Comparison of ENCODE assay signal across 44 mouse cellular contexts in genomic region chrX:85289846-85290245, GRCm38 (mm10). TPM values are rescaled to one million over a fixed set of nuclear protein-coding genes. Genes with fewer than 3 reads are reported as not detected.
"Had no signal": no experiment of that assay in that cellular context is flagged by ENCODE, and none has a peak within 500 bp of the region (broad histone marks: within the 10 kb centered on the region; RNA-seq: fewer than 3 reads in every experiment).

No protein-coding gene starts in this region.

- H3K27me3 ChIP-seq: heart, embryonic 12.5 days; hindbrain, embryonic 13.5 days; hindbrain, embryonic 15.5 days; limb, embryonic 13.5 days; limb, embryonic 15.5 days; liver, embryonic 12.5 days had no signal

- ATAC-seq: hindbrain, postnatal 0 days; intestine, embryonic 16.5 days; liver, embryonic 12.5 days had no signal

- H3K36me3 ChIP-seq: heart, embryonic 10.5 days; heart, embryonic 12.5 days; hindbrain, embryonic 10.5 days; hindbrain, embryonic 13.5 days; hindbrain, embryonic 15.5 days; limb, embryonic 13.5 days; limb, embryonic 15.5 days; liver, embryonic 12.5 days had no signal

- H3K4me1 ChIP-seq: heart, embryonic 10.5 days; heart, embryonic 12.5 days; hindbrain, embryonic 10.5 days; hindbrain, embryonic 13.5 days; hindbrain, embryonic 15.5 days; limb, embryonic 13.5 days; limb, embryonic 15.5 days; liver, embryonic 12.5 days had no signal

- H3K27ac ChIP-seq: gastrocnemius, adult 2 months; heart, embryonic 10.5 days; hindbrain, embryonic 10.5 days; hindbrain, embryonic 13.5 days; hindbrain, embryonic 15.5 days; hindbrain, postnatal 0 days; limb, embryonic 13.5 days; limb, embryonic 15.5 days; liver, embryonic 12.5 days; liver, embryonic 14.5 days had no signal

- DNase-seq: gastrocnemius, adult 2 months; gastrocnemius, postnatal 10 days; gastrocnemius, postnatal 25 days; heart, adult 18-20 months; heart, postnatal 10 days; heart, postnatal 4 days; kidney, adult 11 months; kidney, adult 8-10 months; kidney, postnatal 10 days; kidney, postnatal 25 days; kidney, postnatal 4 days; layer of hippocampus, adult 9-11 months; layer of hippocampus, postnatal 36 days; left cerebral cortex, postnatal 4 days had no signal

- H3K4me3 ChIP-seq: gastrocnemius, adult 2 months; heart, embryonic 10.5 days; heart, embryonic 12.5 days; hindbrain, embryonic 10.5 days; hindbrain, embryonic 13.5 days; hindbrain, embryonic 15.5 days; limb, embryonic 13.5 days; limb, embryonic 15.5 days; liver, embryonic 12.5 days had no signal

- H3K9me3 ChIP-seq: heart, embryonic 10.5 days; hindbrain, embryonic 10.5 days; hindbrain, embryonic 13.5 days; hindbrain, embryonic 15.5 days; limb, embryonic 13.5 days; limb, embryonic 15.5 days; liver, embryonic 12.5 days had no signal

RNA-seq across cellular contexts. Expression of gene Fthl17a, which starts 40.4 kb away (rescaled TPM):
- total RNA-seq: gastrocnemius, adult 2 months; gastrocnemius, postnatal 10 days; gastrocnemius, postnatal 25 days; gastrocnemius, postnatal 4 days; granulocyte monocyte progenitor cell, adult 5-6 weeks; heart, adult 18-20 months; heart, adult 8-10 months; heart, postnatal 10 days; heart, postnatal 25 days; heart, postnatal 4 days; hindbrain, postnatal 0 days; layer of hippocampus, adult 18-20 months; layer of hippocampus, adult 8-10 months; layer of hippocampus, postnatal 14 days; layer of hippocampus, postnatal 36 days; left cerebral cortex, adult 18-20 months; left cerebral cortex, adult 8-10 months; left cerebral cortex, postnatal 10 days; left cerebral cortex, postnatal 25 days; left cerebral cortex, postnatal 4 days; liver, adult 2 months had no signal
- polyA plus RNA-seq: heart, embryonic 10.5 days; heart, embryonic 12.5 days; heart, embryonic 14.5 days; heart, embryonic 16.5 days; hindbrain, embryonic 10.5 days; hindbrain, embryonic 13.5 days; hindbrain, embryonic 15.5 days; hindbrain, postnatal 0 days; intestine, embryonic 14.5 days; intestine, embryonic 16.5 days; kidney, embryonic 14.5 days; kidney, embryonic 16.5 days; limb, embryonic 11.5 days; limb, embryonic 13.5 days; limb, embryonic 15.5 days; liver, adult 2 months; liver, embryonic 12.5 days; liver, embryonic 14.5 days; liver, embryonic 16.5 days had no signal
